Mouse (Mus musculus) CH12.LX (cell line): ENCODE measurements around the gene Anks1. TPM values are rescaled to one million over a fixed set of nuclear protein-coding genes. Genes with fewer than 3 reads are reported as not detected.

Source experiments
- DNase-seq: peaks from one replicate; pipeline ENCODE4 v3.0.0-alpha.2; 2013; ENCODE audit errors: extremely low read depth
- H3K27ac ChIP-seq: 2 replicates; pipeline ENCODE4 v1.5.1; 2012; ENCODE audit warnings: low read depth, mild to moderate bottlenecking, control low read depth, moderate library complexity; ENCODE audit not compliant: insufficient read depth
- H3K27me3 ChIP-seq: replicated peaks from 2 replicates; pipeline ENCODE3; 2012; ENCODE audit warnings: inconsistent platforms
- H3K36me3 ChIP-seq, 2 experiments: replicated peaks in 1 of 2; 2 replicates each; pipeline versions ENCODE3 to v1.6.1; 2012; ENCODE audit warnings: inconsistent platforms in 1 of 2, low read length in 1 of 2, mild to moderate bottlenecking in 1 of 2, mixed read lengths in 1 of 2, moderate library complexity in 1 of 2; ENCODE audit not compliant: control insufficient read depth in 1 of 2, insufficient read depth in 1 of 2
- H3K4me1 ChIP-seq, 2 experiments: 2 replicates each; pipeline ENCODE4 v1.6.1; 2012; ENCODE audit warnings: inconsistent platforms in 1 of 2, moderate library complexity in 1 of 2; ENCODE audit not compliant: insufficient read depth in 2 of 2, control insufficient read depth in 1 of 2
- H3K4me2 ChIP-seq: 2 replicates; pipeline ENCODE4 v1.6.1; 2012; ENCODE audit warnings: low read depth, mild to moderate bottlenecking, control low read depth; ENCODE audit not compliant: poor library complexity, insufficient read depth, severe bottlenecking
- H3K4me3 ChIP-seq, 3 experiments: fragments of 150-350 bp in 1 of 3; sonication (generic) in 1 of 3; replicated peaks in 1 of 3; 2 replicates each; pipeline versions ENCODE3 to v1.5.1; 2011 to 2012; ENCODE audit warnings: low read depth in 2 of 3, low read length in 2 of 3, mild to moderate bottlenecking in 2 of 3, moderate library complexity in 2 of 3, control low read depth in 1 of 3, improper control_type of control experiment in 1 of 3, inconsistent platforms in 1 of 3, mixed read lengths in 1 of 3; ENCODE audit not compliant: poor library complexity in 1 of 3
- H3K79me2 ChIP-seq: replicated peaks from 2 replicates; pipeline ENCODE4 v1.6.1; 2012; ENCODE audit warnings: mild to moderate bottlenecking, moderate library complexity; ENCODE audit not compliant: control insufficient read depth, poor library complexity, insufficient read depth, severe bottlenecking; ENCODE audit errors: extremely low read depth
- H3K9ac ChIP-seq: 2 replicates; pipeline ENCODE4 v1.6.1; 2012; ENCODE audit warnings: low read depth, mild to moderate bottlenecking, control low read depth, moderate library complexity; ENCODE audit not compliant: insufficient read depth
- H3K9me3 ChIP-seq: replicated peaks from 2 replicates; pipeline ENCODE3; 2012; ENCODE audit warnings: low read length, inconsistent platforms, mixed read lengths
- CHD1 ChIP-seq: IDR thresholded peaks from 2 replicates; pipeline ENCODE4 v1.6.1; 2012; ENCODE audit warnings: low read depth, low read length, improper control_type of control experiment, inconsistent platforms
- CHD2 ChIP-seq: IDR thresholded peaks from 2 replicates; pipeline ENCODE4 v1.6.1; 2011; ENCODE audit warnings: low read length, improper control_type of control experiment
- CTCF ChIP-seq, 2 experiments: IDR thresholded peaks in 1 of 2; conservative IDR thresholded peaks in 1 of 2; 2 replicates each; pipeline ENCODE4 v1.5.1; 2011 to 2012; ENCODE audit warnings: low read depth in 2 of 2, low read length in 2 of 2, improper control_type of control experiment in 1 of 2, inconsistent platforms in 1 of 2, mild to moderate bottlenecking in 1 of 2, moderate library complexity in 1 of 2
- ELF1 ChIP-seq: IDR thresholded peaks from 2 replicates; pipeline ENCODE4 v1.6.1; 2014; ENCODE audit warnings: low read depth, mild to moderate bottlenecking, inconsistent platforms, low read length, improper control_type of control experiment
- EP300 ChIP-seq: IDR thresholded peaks from 2 replicates; pipeline ENCODE4 v1.6.1; 2011; ENCODE audit warnings: low read length, improper control_type of control experiment
- GABPA ChIP-seq: IDR thresholded peaks from 2 replicates; pipeline ENCODE4 v1.6.1; 2012; ENCODE audit warnings: low read depth, low read length, improper control_type of control experiment, inconsistent platforms; ENCODE audit not compliant: insufficient replicate concordance
- HCFC1 ChIP-seq: IDR thresholded peaks from 2 replicates; pipeline ENCODE4 v1.6.1; 2012; ENCODE audit warnings: low read depth, mild to moderate bottlenecking, inconsistent platforms, low read length, improper control_type of control experiment
- IRF4 ChIP-seq: IDR thresholded peaks from 2 replicates; pipeline ENCODE4 v1.6.1; 2014; ENCODE audit warnings: low read depth, mild to moderate bottlenecking, inconsistent platforms, low read length, improper control_type of control experiment
- JUN ChIP-seq: IDR thresholded peaks from 2 replicates; pipeline ENCODE4 v1.6.1; 2011; ENCODE audit warnings: low read depth, mild to moderate bottlenecking, low read length, improper control_type of control experiment, moderate library complexity; ENCODE audit not compliant: insufficient read depth
- KAT2A ChIP-seq: IDR thresholded peaks from 2 replicates; pipeline ENCODE4 v1.6.1; 2012; ENCODE audit warnings: low read length, improper control_type of control experiment, inconsistent platforms; ENCODE audit not compliant: insufficient replicate concordance
- MAZ ChIP-seq: IDR thresholded peaks from 2 replicates; pipeline ENCODE4 v1.6.1; 2012; ENCODE audit warnings: low read depth, mild to moderate bottlenecking, inconsistent platforms, low read length, improper control_type of control experiment, moderate library complexity
- MXI1 ChIP-seq: IDR thresholded peaks from 2 replicates; pipeline ENCODE4 v1.6.1; 2011; ENCODE audit warnings: mild to moderate bottlenecking, low read depth, low read length, improper control_type of control experiment
- NELFE ChIP-seq: IDR thresholded peaks from 2 replicates; pipeline ENCODE4 v1.6.1; 2011; ENCODE audit warnings: low read depth, low read length, improper control_type of control experiment
- NRF1 ChIP-seq: IDR thresholded peaks from 2 replicates; pipeline ENCODE4 v1.6.1; 2014; ENCODE audit warnings: low read depth, mild to moderate bottlenecking, inconsistent platforms, low read length, improper control_type of control experiment, moderate library complexity
- PAX5 ChIP-seq: IDR thresholded peaks from 2 replicates; pipeline ENCODE4 v1.6.1; 2012; ENCODE audit warnings: low read length, inconsistent platforms, mixed read lengths
- POLR2A ChIP-seq: IDR thresholded peaks from 2 replicates; pipeline ENCODE4 v1.6.1; 2011; ENCODE audit warnings: low read depth, mild to moderate bottlenecking, improper control_type of control experiment, low read length
- POLR2AphosphoS2 ChIP-seq: IDR thresholded peaks from 2 replicates; pipeline ENCODE4 v1.6.1; 2011; ENCODE audit warnings: low read depth, low read length, improper control_type of control experiment
- RAD21 ChIP-seq: IDR thresholded peaks from 2 replicates; pipeline ENCODE4 v1.6.1; 2011; ENCODE audit warnings: low read depth, mild to moderate bottlenecking, low read length, improper control_type of control experiment, moderate library complexity
- RCOR1 ChIP-seq: conservative IDR thresholded peaks from 2 replicates; pipeline ENCODE4 v1.6.1; 2012; ENCODE audit warnings: low read depth, mild to moderate bottlenecking, inconsistent platforms, low read length, improper control_type of control experiment
- SMC3 ChIP-seq: IDR thresholded peaks from 2 replicates; pipeline ENCODE4 v1.6.1; 2011; ENCODE audit warnings: low read depth, low read length, improper control_type of control experiment
- TCF12 ChIP-seq: IDR thresholded peaks from 2 replicates; pipeline ENCODE4 v1.6.1; 2014; ENCODE audit warnings: low read depth, mild to moderate bottlenecking, inconsistent platforms, low read length, improper control_type of control experiment
- USF2 ChIP-seq: conservative IDR thresholded peaks from 2 replicates; pipeline ENCODE4 v1.6.1; 2011; ENCODE audit warnings: low read depth, low read length, improper control_type of control experiment
- dilution Hi-C: fragments of 300-500 bp; cut with MboI; formaldehyde crosslinking; loops from 2 replicates; pipeline ENCODE4 v1.14.3; 2020; ENCODE audit warnings: low sequenced_read_pairs; ENCODE audit not compliant: extremely low pct_unique_long_range_greater_than_20kb, extremely low pct_ligation_motif_present
- in situ Hi-C: fragments of 300-500 bp; cut with MboI; formaldehyde crosslinking; loops from 3 replicates; pipeline ENCODE4 v1.14.3; 2019; ENCODE audit warnings: low sequenced_read_pairs, low pct_ligation_motif_present, low pct_unique_long_range_greater_than_20kb, mixed read lengths
- polyA plus RNA-seq: library from polyadenylated mRNA; unstranded; fragments of >175 nt; gene quantifications from 2 replicates; pipeline ENCODE4 v1.2.1, GENCODE M21; 2012; ENCODE audit warnings: low read depth; ENCODE audit not compliant: insufficient read length
- total RNA-seq, 2 experiments: library from RNA; depleted of rRNA; stranded (reverse); fragments of 300-350 nt in 1 of 2; fragments of >200 nt in 1 of 2; gene quantifications; 2 replicates each; pipeline ENCODE4 v1.2.3; 2012 to 2014

Gene Anks1
- total and polyA plus RNA-seq, 3 experiments = 5.8 to 9.3 (median 9.0) TPM

DNA sequence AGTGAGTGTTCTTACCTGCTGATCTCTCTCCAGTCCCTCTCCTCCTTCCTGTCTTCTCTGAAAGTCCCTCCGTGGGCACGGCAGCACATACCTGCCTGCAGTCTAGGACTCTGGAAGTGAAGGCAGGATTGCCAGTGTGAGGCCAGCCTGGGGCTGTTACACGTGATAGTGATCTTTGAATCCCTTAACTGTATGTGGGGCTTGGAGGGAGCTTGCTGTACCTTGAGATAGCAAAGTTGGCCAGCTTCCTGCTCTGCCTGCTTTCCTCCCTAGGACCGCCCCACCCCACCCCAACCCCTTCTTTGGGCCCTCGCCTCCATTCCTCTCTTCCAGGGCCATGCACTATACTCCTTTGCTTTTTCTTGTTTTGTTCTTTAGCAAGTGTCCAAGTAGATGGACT lies 34.6 kb upstream of the Anks1 start:
- H3K27ac ChIP-seq = no peak overlapping the region
- dilution Hi-C loops = no loop called here
- in situ Hi-C loops = no loop called here
- no peak overlapping the region for H3K4me2 ChIP-seq
- DNase-seq = no peak
- H3K9me3 ChIP-seq = no peaks in the 10 kb centered on the region
- no peaks in the 10 kb centered on the region for H3K4me1 ChIP-seq
- H3K27me3 ChIP-seq = no peaks in the 10 kb centered on the region
- no peak overlapping the region for H3K9ac ChIP-seq
- no peak for TF ChIP-seq POLR2AphosphoS2
- TF ChIP-seq RCOR1 = no peak
- TF ChIP-seq MAZ = no peak
- no peak for TF ChIP-seq MXI1
- TF ChIP-seq TCF12 = no peak
- no peak for TF ChIP-seq GABPA
- TF ChIP-seq JUN = no peak
- TF ChIP-seq HCFC1 = no peak
- no peak for TF ChIP-seq EP300
- TF ChIP-seq, all 38 proteins: peak for 0
- Histone ChIP-seq H3K79me2 (no peaks in the 10 kb centered on the region), H3K4me3 (no peak overlapping the region), H3K36me3 (peaks cover 5 to 40% of the 10 kb centered on the region in 2 experiments)

DNA sequence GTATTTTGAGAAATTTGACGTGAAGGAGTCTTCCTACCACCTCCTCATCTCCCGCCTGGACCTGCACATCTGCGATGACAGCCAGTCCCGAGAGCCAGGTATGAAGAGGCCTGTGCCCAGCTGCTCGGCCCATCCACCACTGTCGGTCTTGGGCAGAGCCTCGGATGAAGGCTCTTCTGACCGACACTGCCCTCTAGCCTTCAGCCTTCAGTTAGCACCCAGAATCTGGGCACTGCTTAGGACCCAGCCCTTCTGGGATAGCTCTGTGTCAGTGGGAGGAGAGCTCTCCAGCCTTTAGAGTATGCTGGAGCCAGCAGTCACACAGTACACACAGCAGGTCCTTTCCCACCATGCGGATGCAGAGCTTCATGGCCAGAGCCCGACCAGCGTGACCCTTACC lies 27.6 kb upstream of the Anks1 start:
- in situ Hi-C loops = no loop called here
- dilution Hi-C loops = no loop called here

DNA sequence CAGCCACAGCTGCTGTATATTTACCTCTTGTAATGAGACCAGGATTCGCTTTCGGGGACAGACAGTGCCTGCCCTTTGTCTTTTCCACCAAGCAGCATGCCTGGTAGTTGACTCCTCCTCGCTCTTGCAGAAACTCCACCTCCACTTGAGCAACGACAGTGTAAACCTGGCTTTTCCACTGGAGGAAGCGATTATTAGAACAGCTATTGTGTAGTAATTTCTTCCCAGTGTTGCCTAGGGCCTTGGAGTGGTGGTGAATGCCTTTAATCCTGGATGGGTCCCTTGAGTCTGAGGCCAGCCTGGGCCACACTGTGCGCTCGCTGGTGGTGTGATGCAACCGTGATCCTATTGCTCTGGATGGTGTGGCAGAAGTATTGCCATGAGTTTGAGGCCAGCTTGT lies 26.0 kb upstream of the Anks1 start:
- no peaks in the 10 kb centered on the region for H3K79me2 ChIP-seq
- TF ChIP-seq NRF1 (no peak), IRF4 (no peak), GABPA (no peak), MXI1 (no peak), CHD2 (no peak), NELFE (no peak), PAX5 (no peak), JUN (no peak), RCOR1 (no peak), TCF12 (no peak), HCFC1 (no peak), CHD1 (no peak), MAZ (no peak), ELF1 (no peak), EP300 (no peak), POLR2AphosphoS2 (no peak)
- TF ChIP-seq, all 38 proteins: peak for 0
- H3K27me3 ChIP-seq = no peaks in the 10 kb centered on the region
- H3K9ac ChIP-seq = no peak overlapping the region
- H3K9me3 ChIP-seq = no peaks in the 10 kb centered on the region
- peaks cover 52 to 92% of the 10 kb centered on the region in 2 experiments for H3K36me3 ChIP-seq
- in situ Hi-C loops (no loop called here), dilution Hi-C loops (no loop called here)
- no peak for DNase-seq
- H3K4me1 ChIP-seq = no peaks in the 10 kb centered on the region
- no peak overlapping the region for H3K4me3 ChIP-seq
- no peak overlapping the region for H3K27ac ChIP-seq
- no peak overlapping the region for H3K4me2 ChIP-seq

More for the DNA sequence above, 27.6 kb upstream of the Anks1 start:
- H3K27me3 ChIP-seq = no peaks in the 10 kb centered on the region
- no peak overlapping the region for H3K4me3 ChIP-seq
- H3K4me2 ChIP-seq = no peak overlapping the region
- no peak overlapping the region for H3K27ac ChIP-seq
- no peak overlapping the region for H3K9ac ChIP-seq
- H3K9me3 ChIP-seq = no peaks in the 10 kb centered on the region
- H3K36me3 ChIP-seq = peaks cover 39 to 92% of the 10 kb centered on the region in 2 experiments
- no peaks in the 10 kb centered on the region for H3K4me1 ChIP-seq
- H3K79me2 ChIP-seq = no peaks in the 10 kb centered on the region
- no peak for TF ChIP-seq PAX5
- TF ChIP-seq KAT2A = no peak
- peak in 1 of 2 experiments; percentile 38; a peak in 2 of 4 replicates for TF ChIP-seq CTCF (conservative IDR thresholded peaks at IDR 0.05 in 1 of 2, IDR thresholded peaks at IDR 0.05 in 1 of 2; ENCODE audit: low read depth in 2 of 2, low read length in 2 of 2)
- peak; percentile 17; the same call in 1 of the 2 replicates for TF ChIP-seq SMC3
- TF ChIP-seq POLR2A = no peak
- no peak for TF ChIP-seq ELF1
- TF ChIP-seq RAD21 = peak; percentile 36
- TF ChIP-seq NRF1 = no peak
- no peak for TF ChIP-seq USF2
- no peak for TF ChIP-seq NELFE
- TF ChIP-seq CHD2 = no peak
- DNase-seq = no peak
